Mouse (Mus musculus) c-Kit-positive CD71-positive TER-119-negative erythroid progenitor cells, embryonic 14.5 days (primary cell): ENCODE measurements around the gene Lingo4.

Experiments used
- DNase-seq: peaks from one replicate; pipeline ENCODE4 v3.0.0-alpha.2; 2013; ENCODE audit warnings: low read depth

Gene Lingo4

DNA sequence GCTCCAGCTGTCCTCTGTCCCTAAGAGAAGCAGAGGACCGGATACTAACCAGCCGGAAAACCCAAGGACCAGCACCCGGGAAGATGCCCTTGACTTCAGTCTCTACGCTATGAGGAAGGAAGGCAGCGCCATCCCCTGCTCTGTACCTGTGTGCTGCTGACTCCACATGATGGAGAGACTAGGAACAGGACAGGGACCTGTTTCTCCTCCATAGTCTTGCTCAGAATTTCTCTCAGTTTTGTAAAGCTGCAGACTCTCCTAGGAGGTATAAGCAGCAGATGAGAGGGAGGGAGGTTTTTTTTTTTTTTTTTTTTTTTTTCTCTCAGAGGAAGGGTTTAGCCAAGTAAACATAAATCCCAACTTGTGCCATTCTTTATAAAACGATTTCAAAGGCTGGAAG lies at the start of gene Lingo4:
Lingo4 (plus strand) TSS at position 301 of the 400 bp plus-strand sequence.
- no peak for DNase-seq

DNA sequence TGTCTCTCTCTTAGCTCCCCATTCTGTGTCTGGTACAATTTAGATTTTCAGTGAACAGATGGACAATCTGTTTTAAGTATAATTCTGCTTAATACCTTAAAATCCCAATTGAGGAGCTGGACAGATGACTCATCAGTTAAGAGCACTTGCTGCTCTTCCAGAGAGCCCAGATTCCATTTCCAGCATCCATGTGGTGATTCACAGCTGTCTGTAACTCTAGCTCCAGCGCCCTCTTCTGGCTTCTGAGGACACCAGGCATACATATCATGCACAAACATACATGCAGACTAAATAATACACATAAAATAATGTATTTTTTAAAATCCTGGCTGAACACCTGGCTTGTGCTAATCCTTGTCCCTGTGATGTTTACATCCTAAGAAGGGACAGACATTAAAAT lies 37.5 kb upstream of the Lingo4 start:
- no peak for DNase-seq

DNA sequence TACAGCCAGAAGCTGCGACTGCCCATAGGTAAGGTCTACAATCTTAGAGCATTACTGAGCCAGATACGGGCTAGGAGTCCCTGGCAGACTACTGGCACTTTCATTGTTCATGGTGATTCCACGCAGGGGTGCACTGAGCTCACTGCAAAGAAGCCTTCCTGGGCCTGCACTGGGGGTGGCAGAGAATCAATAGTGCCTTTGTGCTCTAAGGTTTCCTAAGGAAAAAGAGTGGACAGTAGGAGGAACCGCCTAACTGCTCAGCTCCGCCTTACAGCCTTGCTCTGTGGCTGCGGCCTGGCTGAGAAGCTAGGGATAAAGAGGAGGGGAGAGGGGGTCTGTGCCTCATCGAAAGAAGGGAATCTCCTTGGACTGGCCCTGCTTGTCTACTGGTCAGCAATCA lies 36.2 kb upstream of the Lingo4 start, which contains the start of gene C2cd4d:
C2cd4d (plus strand) TSS at position 301 of the 400 bp plus-strand sequence.
- DNase-seq: no peak

DNA sequence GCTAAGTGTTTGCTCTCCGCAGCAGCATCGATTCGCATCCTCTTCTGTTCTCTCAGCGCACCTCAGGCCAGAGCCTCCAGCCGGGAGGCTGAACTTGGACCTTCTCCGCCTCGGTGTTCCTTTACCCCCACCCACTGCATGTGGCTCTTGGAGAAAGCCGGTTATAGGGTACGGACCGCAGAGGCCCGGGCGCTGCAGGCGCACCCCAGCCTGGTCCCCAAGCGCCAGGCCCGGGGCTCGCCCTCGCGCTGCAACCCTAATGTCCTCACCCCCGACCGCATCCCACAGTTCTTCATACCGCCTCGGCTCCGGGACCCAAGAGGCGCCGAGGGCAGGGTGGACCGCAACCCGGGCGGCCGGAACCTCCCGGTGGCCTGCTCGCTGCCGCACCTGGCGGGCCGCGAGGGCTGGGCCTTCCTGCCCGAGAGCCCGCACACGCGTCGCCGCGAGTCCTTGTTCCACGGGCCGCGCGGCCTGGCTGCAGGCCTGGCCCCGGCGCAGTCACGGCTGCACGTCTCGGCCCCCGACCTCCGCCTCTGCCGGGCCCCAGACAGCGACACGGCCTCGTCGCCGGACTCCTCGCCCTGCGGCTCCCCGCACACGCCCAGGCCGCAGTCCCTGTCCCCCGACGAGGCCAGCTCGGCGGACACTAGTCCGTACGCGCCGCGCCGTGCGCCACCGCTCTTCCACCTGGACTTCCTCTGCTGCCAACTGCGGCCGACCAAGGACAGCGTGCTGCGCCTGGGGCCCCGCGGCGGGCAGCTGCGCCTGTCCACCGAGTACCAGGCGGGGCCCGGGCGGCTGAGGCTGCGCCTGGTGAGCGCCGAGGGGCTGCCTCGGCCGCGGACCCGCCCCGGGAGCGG lies 34.8 kb upstream of the Lingo4 start:
- DNase-seq: no peak

DNA sequence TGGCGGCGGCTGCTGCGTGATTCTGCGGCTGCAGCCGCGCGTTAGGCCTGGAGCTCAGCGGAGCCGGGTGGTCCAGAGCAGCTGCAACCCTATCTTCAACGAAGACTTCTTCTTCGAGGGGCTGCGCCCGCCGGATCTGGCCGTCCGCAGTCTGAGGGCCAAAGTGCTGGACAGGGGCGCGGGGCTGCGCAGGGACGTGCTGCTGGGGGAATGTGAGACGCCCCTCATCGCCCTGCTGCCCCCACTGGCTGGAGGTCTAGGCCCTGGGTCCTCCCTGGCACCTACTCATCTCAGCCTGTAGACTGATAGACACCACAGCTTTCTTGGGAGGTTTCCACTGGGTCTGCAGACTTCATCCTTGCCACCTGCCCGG lies 34.2 kb upstream of the Lingo4 start:
- no peak for DNase-seq

DNA sequence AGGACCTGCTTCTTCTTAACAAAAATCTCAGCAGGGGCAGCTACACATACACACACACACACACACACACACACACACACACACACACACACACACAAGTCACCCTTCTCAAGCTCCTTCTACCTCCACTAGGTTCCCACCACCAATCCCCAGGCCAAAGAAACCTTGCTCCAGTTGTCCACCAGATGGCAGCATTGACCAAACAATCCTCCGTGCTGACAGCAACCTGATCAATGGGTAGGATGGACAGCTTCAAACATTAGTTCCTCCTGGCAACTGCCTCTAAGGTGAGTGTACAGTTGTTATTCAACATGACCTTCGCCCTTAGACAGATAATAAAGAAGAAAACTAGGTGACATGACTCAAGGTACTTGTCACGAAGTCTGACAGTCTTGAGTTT lies 31.6 kb upstream of the Lingo4 start:
- peak; percentile 48 for DNase-seq

DNA sequence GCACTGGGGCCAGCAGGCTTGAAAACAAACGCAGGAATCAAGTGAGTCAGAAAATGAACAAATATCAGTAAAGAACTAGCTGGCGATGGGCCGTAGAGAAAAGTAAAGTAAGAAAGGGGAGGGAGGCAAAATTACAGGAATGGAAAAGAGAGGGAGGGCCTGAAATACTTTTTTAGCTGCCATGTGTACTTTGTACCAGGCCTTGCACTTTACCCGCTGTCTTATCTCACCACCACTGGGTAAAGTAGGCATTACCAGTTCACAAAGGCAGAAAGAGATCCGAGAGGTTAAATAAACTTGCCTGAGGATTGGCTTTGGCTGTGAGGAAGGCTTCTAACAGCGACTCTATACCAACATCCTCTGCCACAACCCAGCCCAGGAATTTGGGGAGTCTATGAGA lies 30.8 kb upstream of the Lingo4 start:
- no peak for DNase-seq

DNA sequence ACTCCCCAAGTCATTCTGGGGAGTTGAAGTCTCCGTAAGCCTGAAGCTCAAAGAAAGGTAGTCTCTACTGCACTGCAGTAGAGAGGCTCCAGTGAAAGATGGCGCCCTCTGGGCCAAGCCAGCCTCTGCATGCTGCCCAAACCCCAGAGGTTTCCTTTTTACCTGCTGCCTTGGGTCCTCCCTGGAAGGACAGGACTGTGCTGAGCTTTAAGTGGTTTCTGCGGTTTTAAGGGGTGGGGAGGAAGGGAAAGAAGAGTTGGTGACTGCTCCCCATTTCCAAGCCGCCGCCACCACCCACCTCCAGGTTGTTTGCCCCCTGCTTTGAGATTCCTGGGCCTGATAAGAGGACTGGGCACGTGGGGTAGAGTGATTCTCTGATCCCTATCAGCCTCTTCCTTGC lies 29.7 kb upstream of the Lingo4 start:
- DNase-seq: no peak

DNA sequence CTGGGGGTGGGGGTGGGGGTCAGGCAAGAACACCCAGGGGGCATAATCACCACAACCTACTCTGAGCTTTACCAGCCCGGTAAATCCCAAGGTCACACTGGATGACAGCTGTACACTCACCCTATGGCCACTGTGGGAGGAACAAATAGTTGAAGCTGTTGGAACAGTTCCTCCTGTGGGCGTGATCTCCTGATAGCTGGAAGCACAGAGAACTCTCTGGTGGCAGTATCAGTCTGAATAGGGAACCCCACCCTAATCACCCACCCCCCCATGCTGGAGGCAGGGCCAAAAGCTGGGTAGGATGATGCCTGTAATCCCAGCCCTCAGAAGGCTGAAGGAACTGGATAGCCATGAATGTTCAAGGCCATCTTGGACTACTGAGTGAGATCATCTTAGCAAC lies 28.6 kb upstream of the Lingo4 start:
- no peak for DNase-seq

DNA sequence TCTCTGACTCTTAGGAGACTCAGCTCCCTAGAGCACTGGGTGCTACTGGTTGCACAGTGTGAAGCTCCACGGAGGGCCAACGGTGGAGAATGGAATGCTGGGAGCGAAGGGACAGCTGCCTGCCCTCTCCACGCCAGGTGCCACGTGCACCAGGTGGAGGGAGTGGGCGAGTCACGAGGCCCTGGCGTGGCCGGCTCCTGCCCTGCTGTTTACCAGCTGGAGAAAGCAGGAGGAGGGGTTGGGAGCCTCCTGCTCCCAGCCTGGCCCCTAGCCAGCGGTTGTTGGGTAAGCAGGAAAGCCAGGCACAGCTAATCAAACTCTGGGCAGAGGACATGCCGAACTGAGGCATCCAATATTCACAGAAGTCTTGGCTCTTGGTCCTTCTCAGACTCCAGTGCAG lies 26.7 kb upstream of the Lingo4 start:
- DNase-seq: no peak

DNA sequence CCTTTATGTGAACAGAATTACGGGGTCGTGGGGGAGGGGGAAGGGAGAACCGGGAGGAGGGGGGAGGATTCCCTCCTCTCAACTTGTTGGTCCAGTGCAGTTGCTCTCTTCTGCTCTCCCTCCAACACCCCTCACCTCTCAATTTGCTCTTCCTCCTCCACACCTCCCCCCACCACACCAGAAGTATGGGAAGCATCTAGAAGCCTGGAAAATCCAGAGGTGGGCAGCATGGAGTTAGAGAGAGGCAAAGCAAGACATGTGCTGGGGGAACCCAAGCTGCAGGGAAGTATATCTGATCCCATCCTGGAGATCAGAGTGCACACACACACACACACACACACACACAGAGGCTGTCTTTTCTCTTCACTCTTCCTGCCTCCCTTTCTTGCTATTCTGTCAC lies 26.3 kb upstream of the Lingo4 start:
- no peak for DNase-seq

DNA sequence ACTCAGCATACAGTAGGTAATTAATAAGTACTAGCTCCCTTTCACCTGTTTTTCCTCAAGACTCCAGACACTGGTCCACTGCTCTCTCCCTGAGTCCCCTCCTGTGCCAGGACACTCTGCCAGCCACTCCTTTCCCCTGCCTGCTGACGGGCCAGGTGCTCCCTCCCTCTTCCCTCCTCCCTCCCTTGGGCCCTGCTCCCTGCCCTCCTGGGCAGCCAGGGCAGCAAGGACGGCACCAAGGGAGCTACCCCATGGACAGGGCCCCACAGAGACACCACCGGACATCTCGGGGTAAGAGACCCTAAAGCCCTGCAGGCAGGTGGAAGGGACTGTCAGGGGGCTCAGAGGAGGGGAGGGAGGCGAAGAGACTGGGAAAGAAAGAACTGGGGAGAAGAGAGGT lies 25.7 kb upstream of the Lingo4 start, which contains the start of gene Rorc:
Rorc (plus strand) TSS at position 154 of the 400 bp plus-strand sequence.
- DNase-seq: no peak

DNA sequence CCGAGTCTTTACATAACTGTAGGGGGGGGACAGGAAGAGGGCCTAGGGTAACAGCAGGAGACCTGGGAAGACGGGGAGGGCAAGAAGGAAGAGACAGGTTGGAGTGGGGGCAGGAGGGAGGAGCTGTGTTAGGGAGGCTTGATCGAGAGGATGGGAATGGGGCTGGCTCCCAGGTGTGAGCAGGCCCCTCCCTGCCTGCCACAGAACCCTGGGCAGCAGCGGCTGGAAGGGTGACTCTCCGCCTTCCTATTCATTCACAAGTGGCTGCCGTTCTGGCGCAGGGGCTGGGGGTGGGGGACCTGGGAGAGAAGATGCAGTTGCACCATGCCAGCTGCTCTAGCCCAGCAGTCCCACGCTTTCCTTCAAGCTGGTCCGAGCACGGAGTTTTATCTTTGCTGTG lies 25.2 kb upstream of the Lingo4 start:
- no peak for DNase-seq

DNA sequence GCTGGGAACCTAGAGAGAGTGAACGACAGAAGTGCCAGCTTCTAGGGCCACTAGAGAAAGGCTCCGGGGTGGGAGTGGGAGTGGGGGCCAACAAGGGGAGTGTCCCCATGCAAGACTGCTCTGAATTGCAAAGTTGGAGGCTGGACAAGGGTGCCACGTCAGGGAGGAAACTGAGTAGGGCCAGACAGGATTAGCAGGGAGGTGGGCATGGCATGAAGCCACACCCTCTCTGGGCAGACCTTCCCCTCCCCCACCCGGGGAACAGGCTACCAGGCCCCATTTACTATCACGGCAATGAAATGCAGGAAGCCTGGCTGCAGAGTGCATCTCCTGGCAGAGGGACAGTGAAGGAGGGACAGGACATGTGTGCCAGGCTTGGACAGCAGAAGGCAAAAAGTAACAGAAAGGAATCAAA lies 24.7 kb upstream of the Lingo4 start:
- DNase-seq: no peak

DNA sequence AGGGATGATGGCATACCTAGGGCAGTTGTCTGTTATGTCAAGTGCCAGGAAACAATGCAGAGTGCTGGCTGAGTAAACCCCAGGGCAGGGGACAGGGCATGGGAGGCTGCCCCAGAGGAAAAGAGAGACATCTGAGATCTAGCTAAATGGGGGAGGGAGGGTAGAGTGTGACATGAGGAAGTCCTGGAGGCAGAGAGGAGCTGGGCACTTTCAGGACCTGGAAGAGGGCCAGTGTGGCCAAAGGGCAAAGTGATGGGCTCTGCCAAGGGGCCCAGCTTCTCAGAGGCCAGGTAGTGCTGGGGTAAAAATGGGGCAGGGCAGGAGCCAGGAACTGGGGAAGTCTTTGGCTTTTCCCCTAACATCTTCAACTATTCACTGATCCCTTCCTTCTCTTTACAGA lies 23.7 kb upstream of the Lingo4 start:
- no peak for DNase-seq

DNA sequence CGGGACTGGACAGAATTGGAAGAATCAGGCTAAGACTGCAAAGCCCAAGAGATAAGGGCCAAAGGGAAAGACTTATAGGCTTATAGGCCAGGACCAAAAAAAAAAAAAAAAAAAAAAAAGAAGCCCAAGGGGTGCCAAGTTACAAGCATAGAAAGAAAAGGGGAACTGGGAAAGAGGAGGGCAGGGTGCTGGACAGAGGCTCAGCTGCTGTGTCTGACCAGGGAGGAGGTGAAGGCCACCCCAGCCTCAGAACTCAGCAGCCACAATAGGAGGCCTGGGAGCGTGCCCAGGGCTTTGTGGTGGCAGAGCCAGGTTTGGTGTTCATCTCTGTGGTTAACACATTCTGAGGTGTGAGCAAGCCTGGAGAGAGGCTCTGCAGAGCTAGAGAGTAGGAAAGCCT lies 23.2 kb upstream of the Lingo4 start:
- DNase-seq: no peak

DNA sequence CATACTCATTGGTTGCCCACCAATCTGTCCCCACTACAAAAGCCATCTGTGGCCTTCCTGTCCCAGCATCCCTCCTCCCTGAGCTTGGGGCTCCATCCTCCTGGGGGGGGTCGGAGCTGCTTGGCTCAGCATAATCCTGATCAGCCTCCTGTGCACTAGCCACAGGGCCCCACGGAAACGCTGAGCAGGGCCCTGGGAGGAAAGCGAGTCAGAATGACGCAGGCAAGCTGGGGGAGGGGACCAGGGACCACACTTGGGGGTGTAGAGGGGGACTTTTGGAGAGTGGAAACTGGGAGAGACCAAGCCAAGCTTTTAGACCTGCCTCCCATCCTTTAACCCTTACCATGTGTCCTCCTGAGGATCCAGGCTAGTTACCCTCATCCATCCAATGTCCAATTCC lies 22.5 kb upstream of the Lingo4 start:
- DNase-seq: no peak

DNA sequence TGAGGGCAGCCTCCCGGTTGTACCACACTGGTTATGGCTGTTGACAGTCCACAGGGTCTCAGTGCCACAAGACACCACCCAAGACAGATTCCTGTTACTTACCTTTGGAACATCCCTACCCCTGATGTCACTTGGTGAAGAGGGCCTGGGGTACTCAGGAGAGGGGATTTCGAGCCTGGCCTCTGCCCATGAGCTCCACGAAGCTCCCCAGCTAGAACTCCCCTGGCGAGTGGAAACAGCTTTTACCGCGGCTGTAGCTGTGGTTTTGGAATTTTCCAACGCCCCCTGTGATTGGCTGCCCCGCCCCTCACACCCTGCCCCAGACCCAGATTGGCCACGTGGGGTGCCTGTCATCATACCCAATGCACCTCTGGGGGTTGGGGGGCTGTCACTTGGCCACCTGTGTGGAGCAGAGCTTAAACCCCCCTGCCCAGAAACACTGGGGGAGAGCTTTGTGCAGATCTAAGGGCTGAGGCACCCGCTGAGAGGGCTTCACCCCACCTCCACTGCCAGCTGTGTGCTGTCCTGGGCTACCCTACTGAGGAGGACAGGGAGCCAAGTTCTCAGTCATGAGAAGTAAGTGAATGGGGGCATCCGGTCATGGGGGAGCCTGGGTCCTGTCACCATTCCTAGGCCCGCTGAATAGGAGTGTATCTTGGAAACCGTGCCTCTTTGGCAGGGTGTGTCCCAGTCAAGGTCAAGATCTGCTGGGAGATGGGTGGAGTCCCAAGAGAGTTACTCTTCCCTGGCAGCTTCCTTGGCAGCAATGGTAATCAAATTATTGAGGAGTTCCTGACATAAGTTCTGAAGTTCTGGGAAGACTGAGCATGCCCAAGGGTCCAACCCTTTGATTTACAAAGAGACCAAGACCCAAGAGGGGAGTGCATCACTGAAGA lies 21.0 kb upstream of the Lingo4 start:
- DNase-seq: no peak

DNA sequence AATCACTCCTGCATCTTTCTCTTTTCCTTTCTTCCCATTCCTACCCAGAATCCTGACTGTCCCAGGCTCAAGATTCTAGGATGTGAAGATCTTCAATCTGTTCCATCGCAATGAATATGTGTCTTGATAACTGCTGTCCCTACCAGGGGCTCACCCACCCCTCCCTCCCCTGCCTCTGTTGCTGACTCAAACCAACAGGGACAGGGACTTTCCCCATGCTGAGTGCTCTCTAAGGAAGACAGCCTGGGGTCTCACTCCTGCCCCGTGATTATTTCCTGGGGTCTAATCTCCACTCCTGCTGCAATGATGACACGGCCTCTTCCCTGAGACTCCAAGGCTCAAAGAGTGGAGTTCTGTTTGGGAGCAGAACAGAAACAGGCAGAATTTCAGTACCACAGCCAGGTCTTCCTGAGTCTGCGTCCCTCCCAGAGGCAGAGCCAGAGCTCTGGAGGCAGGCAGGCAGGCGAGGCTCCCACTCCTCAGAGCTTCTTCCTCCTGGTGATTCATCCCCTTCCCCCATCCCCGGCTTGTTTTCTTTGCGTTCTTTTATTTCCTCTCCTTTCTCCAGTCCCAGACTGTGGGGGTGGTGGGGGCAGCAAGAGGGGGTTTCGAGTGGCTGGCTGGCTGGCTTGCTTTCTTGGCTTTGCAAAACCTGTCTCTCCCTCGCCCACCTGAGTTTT lies 18.3 kb upstream of the Lingo4 start:
- DNase-seq: no peak

DNA sequence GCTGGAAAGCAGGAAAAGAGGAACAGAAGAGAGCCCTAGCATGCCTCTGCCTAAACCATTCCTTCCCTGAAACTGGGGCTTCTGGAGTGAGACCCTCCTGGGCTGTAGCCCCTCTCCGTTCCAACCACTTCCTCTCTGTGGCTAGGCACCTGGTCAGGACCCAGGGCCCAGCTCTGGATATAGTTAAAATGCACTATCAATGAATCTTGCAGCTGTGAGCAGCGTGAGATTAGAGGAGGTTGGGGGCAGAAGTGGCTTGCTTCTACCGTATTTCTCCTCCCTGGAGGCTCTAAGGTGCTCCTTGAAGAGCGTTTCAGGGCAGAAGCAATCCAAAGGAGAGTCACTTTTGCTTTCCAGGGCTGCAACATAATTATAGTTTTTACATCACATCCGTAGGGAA lies 16.0 kb upstream of the Lingo4 start:
- DNase-seq: no peak

DNA sequence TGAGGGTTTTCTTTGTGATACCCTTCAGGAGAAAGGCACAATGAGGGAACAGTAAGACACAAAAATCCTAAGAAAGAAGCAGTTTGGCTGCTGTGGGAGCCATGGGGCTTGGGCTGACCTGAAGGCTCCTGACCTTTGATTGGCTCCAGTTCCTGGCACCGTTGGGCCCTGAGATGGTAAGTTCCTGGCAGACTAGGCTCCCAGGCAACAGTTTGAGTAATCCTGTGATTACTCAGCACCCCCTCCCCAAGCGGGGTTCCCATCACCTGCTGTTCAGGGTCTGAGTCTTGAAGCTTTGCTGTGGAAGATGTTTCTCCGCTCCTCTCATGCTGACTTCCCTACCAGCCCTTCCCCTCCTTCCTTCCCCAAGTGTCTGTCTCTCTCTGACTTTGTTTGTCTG lies 14.8 kb upstream of the Lingo4 start:
- DNase-seq: no peak

DNA sequence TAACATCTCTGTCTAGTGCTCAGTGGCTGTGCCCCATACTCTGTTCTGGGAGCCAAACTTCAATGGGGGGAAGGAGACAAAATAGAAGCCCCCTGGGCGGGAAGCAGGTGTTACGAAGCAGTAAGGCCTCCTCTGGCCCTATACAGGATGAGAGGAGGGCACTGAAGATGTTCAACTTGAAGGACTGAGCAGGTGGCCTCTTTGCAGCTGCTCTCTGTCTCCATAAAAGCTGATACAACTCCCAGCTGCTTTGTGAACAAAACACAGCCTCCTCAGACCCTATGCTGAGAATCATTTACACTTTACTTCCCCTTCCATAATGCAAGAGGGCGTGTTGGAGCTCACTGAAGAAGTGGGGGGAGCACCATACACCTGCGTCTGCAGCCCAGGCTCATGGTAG lies 11.6 kb upstream of the Lingo4 start:
- DNase-seq: no peak

DNA sequence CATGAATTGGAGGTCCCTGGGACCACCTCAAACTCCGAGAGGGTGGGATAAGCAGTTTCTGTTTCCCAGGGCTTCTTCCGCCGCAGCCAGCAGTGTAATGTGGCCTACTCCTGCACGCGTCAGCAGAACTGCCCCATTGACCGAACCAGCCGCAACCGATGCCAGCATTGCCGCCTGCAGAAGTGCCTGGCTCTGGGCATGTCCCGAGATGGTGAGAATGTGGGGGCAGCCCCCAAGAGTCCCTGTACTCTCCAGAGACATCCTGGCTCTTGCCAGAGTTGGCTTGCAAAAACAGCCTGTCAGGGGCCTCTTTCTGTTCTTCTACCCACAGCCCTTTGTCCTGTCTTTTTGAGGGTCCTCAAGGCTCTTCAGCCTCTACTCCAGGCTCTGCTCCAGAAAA lies 10.9 kb upstream of the Lingo4 start:
- no peak for DNase-seq
